Mouse (Mus musculus) testis, adult 2 months (tissue): ENCODE measurements at regions not wholly inside any gene's neighbourhood (a gene's known extent, or its start where the extent isn't known, plus 50 kb on each side); places are given as distances from the start of the nearest gene placed in this dataset.

ENCODE experiments used
- H3K27ac ChIP-seq: fragments of 200-500 bp; 2 replicates; pipeline ENCODE4 v1.5.1; 2012; ENCODE audit warnings: low read depth, low read length; ENCODE audit not compliant: control insufficient read depth, insufficient read depth
- H3K27me3 ChIP-seq: fragments of 200-500 bp; 2 replicates; pipeline ENCODE4 v1.6.1; 2012; ENCODE audit warnings: mild to moderate bottlenecking, low read length, moderate library complexity; ENCODE audit not compliant: control insufficient read depth, insufficient read depth
- H3K36me3 ChIP-seq: fragments of 200-500 bp; 2 replicates; pipeline ENCODE4 v1.6.1; 2012; ENCODE audit warnings: mild to moderate bottlenecking, low read length; ENCODE audit not compliant: control insufficient read depth, insufficient read depth
- H3K4me1 ChIP-seq: fragments of 200-500 bp; 2 replicates; pipeline ENCODE4 v1.6.1; 2012; ENCODE audit warnings: low read length; ENCODE audit not compliant: control insufficient read depth, insufficient read depth
- H3K4me3 ChIP-seq: fragments of 200-500 bp; 2 replicates; pipeline ENCODE4 v1.5.1; 2012; ENCODE audit warnings: low read depth, mild to moderate bottlenecking, low read length, moderate library complexity, mixed read lengths; ENCODE audit not compliant: control insufficient read depth
- CTCF ChIP-seq: fragments of 200-500 bp; IDR thresholded peaks from 2 replicates; pipeline ENCODE4 v1.5.1; 2012; ENCODE audit warnings: low read depth, mild to moderate bottlenecking, inconsistent platforms, low read length, moderate library complexity; ENCODE audit not compliant: control insufficient read depth, insufficient read depth, insufficient replicate concordance
- POLR2A ChIP-seq: fragments of 200-500 bp; IDR thresholded peaks from 2 replicates; pipeline ENCODE4 v1.6.1; 2012; ENCODE audit warnings: low read depth, mild to moderate bottlenecking, inconsistent platforms, low read length, moderate library complexity; ENCODE audit not compliant: control insufficient read depth

DNA sequence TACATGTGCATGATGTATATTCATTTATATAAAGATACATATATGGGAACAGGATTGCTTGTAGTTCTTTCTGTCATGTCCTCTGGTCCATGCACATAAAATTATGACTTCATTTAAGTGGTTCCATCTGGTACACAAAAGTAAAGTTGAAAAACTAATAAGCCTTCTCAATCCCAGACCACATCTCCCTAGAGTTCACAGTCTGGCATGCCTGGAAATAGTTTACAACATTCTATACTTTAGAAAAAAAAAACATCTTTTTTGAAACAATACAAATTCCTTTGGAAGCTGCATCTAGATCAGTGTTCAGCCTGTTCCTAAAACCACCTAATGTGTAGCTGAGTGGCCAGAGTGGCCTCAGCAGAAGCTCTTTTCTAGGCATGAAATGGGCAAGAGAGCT, 578.2 kb upstream of the Marcks start:
- H3K36me3 ChIP-seq = no peaks in the 10 kb centered on the region
- H3K4me1 ChIP-seq = no peaks in the 10 kb centered on the region
- no peak overlapping the region for H3K4me3 ChIP-seq
- H3K27ac ChIP-seq = no peak overlapping the region
- no peaks in the 10 kb centered on the region for H3K27me3 ChIP-seq
- TF ChIP-seq CTCF (no peak), POLR2A (no peak)

DNA sequence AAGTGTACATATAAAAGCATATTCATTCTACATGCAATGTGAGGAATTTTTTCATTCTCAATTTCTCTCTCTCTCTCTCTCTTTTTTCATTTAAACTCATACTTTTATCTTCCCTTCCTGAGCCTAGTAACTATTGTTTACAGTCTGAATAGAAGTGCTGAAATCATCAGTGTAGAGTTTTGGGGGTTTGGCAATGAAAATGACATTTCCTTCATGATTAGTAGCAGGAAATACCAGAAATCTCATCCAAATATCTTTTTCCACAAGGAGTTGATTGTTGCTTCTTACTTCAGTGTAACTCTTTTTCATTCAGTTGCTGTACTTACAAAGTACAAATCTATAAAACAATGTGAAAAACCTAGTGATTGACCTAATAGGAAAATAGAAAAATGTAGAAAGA, 572.7 kb upstream of the Marcks start:
- Histone ChIP-seq H3K27me3 (no peaks in the 10 kb centered on the region), H3K4me3 (no peak overlapping the region), H3K27ac (no peak overlapping the region), H3K4me1 (no peaks in the 10 kb centered on the region), H3K36me3 (no peaks in the 10 kb centered on the region)
- TF ChIP-seq CTCF (no peak), POLR2A (no peak)

GRCm38 (mm10) chr10:37694041-37694690, 555.4 kb upstream of the Marcks start:
- TF ChIP-seq CTCF = no peak
- no peak for TF ChIP-seq POLR2A
- no peaks in the 10 kb centered on the region for H3K4me1 ChIP-seq
- no peak overlapping the region for H3K4me3 ChIP-seq
- no peak overlapping the region for H3K27ac ChIP-seq
- H3K36me3 ChIP-seq = no peaks in the 10 kb centered on the region
- H3K27me3 ChIP-seq = no peaks in the 10 kb centered on the region

DNA sequence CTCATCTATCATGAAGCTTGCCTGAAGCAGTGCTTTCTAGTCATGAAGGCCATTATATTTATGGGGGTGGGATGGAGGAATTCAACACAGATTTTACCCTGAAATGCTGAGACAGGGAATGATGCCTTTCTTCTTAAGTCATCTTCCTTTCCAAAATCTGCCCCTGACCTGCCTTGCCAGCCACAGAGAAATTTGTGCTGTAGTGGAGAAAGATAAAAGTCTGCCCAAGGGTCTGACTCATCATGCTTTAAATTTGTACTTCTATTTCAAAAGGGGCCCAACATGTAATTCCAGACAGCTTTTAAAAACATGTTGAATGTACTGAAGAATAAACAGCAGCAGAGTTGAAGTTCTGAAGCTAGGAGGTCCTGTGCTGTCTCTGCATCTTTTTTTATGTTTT, 554.1 kb upstream of the Marcks start:
- no peaks in the 10 kb centered on the region for H3K4me1 ChIP-seq
- H3K27ac ChIP-seq = no peak overlapping the region
- H3K27me3 ChIP-seq = no peaks in the 10 kb centered on the region
- H3K4me3 ChIP-seq = no peak overlapping the region
- TF ChIP-seq POLR2A (no peak), CTCF (no peak)
- H3K36me3 ChIP-seq = no peaks in the 10 kb centered on the region

- Histone ChIP-seq H3K27ac (no peak overlapping the region), H3K4me1 (no peaks in the 10 kb centered on the region), H3K27me3 (no peaks in the 10 kb centered on the region), H3K36me3 (no peaks in the 10 kb centered on the region), H3K4me3 (no peak overlapping the region)
- TF ChIP-seq CTCF (no peak), POLR2A (no peak)
Measured at GRCm38 (mm10) chr10:37691939-37692338, 553.2 kb upstream of the Marcks start.

- TF ChIP-seq POLR2A = no peak
- no peak for TF ChIP-seq CTCF
- Histone ChIP-seq H3K36me3 (no peaks in the 10 kb centered on the region), H3K27me3 (no peaks in the 10 kb centered on the region), H3K27ac (no peak overlapping the region), H3K4me3 (no peak overlapping the region), H3K4me1 (no peaks in the 10 kb centered on the region)
Measured at GRCm38 (mm10) chr10:37683101-37683500, 544.4 kb upstream of the Marcks start.

GRCm38 (mm10) chr10:37680601-37681000, 541.9 kb upstream of the Marcks start:
- H3K27me3 ChIP-seq = no peaks in the 10 kb centered on the region
- no peaks in the 10 kb centered on the region for H3K4me1 ChIP-seq
- no peak overlapping the region for H3K27ac ChIP-seq
- no peaks in the 10 kb centered on the region for H3K36me3 ChIP-seq
- no peak for TF ChIP-seq CTCF
- TF ChIP-seq POLR2A = no peak
- H3K4me3 ChIP-seq = no peak overlapping the region

DNA sequence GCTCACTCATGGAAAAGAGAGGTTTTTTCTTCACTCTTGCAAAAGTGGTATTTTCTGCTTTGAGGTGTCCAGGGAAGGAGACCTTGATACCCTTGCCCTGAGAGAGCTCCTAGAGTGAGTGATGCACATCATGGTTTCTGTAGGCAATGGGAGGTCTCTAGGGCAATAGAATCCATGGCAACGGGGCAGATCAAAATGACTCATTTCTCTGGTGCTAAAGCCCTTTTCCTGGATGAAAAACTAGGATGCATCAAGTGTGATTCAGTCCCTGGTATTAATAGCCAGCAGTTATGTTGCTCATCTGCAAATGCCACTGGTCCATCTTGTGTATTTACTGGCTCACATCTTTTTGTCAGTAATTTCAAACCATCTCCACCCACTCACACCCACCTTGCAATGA, 539.1 kb upstream of the Marcks start:
- Histone ChIP-seq H3K27me3 (no peaks in the 10 kb centered on the region), H3K4me1 (no peaks in the 10 kb centered on the region)
- TF ChIP-seq POLR2A (no peak), CTCF (no peak)

More for the DNA sequence above, 539.1 kb upstream of the Marcks start:
- Histone ChIP-seq H3K27ac (no peak overlapping the region), H3K36me3 (no peaks in the 10 kb centered on the region), H3K4me3 (no peak overlapping the region)
